Mouse (Mus musculus): ENCODE results near the gene Cpsf4l.

Gene Cpsf4l

GRCm38 (mm10) chr11:113736848-113737552 is 27.2 kb upstream of the Cpsf4l start:
- DNase-seq (ENCODE audit: low read depth in 2 of 2, low spot score in 2 of 2), result no peak

- no peak for DNase-seq (ENCODE audit: low read depth in 2 of 2, low spot score in 2 of 2)
Observed at GRCm38 (mm10) chr11:113735151-113735550, 25.3 kb upstream of the Cpsf4l start.

GRCm38 (mm10) chr11:113733631-113734364 is 24.0 kb upstream of the Cpsf4l start:
- no peak for DNase-seq (ENCODE audit: low read depth in 2 of 2, low spot score in 2 of 2)

GRCm38 (mm10) chr11:113731945-113732612 is 22.3 kb upstream of the Cpsf4l start:
- DNase-seq (ENCODE audit: low read depth in 2 of 2, low spot score in 2 of 2), result no peak

GRCm38 (mm10) chr11:113730879-113731278 is 21.1 kb upstream of the Cpsf4l start:
- no peak for DNase-seq (ENCODE audit: low read depth in 2 of 2, low spot score in 2 of 2)

GRCm38 (mm10) chr11:113729917-113730316 is 20.1 kb upstream of the Cpsf4l start:
- DNase-seq (ENCODE audit: low read depth in 2 of 2, low spot score in 2 of 2), result no peak

GRCm38 (mm10) chr11:113729239-113729638 is 19.4 kb upstream of the Cpsf4l start:
- no peak for DNase-seq (ENCODE audit: low read depth in 2 of 2, low spot score in 2 of 2)

- no peak for DNase-seq (ENCODE audit: low read depth in 2 of 2, low spot score in 2 of 2)
Observed at GRCm38 (mm10) chr11:113727992-113728391, 18.2 kb upstream of the Cpsf4l start.

GRCm38 (mm10) chr11:113726994-113727888 is 17.4 kb upstream of the Cpsf4l start:
- no peak for DNase-seq (ENCODE audit: low read depth in 2 of 2, low spot score in 2 of 2)

GRCm38 (mm10) chr11:113725235-113726048 is 15.6 kb upstream of the Cpsf4l start:
- DNase-seq (ENCODE audit: low read depth in 2 of 2, low spot score in 2 of 2), result no peak

- no peak for DNase-seq (ENCODE audit: low read depth in 2 of 2, low spot score in 2 of 2)
Observed at GRCm38 (mm10) chr11:113722405-113723090, 12.7 kb upstream of the Cpsf4l start.

GRCm38 (mm10) chr11:113717767-113718424 is 8.1 kb upstream of the Cpsf4l start:
- no peak for DNase-seq (ENCODE audit: low read depth in 2 of 2, low spot score in 2 of 2)

- DNase-seq (ENCODE audit: low read depth in 2 of 2, low spot score in 2 of 2), result no peak
Observed at GRCm38 (mm10) chr11:113716132-113716531, 6.3 kb upstream of the Cpsf4l start.

GRCm38 (mm10) chr11:113715078-113715674 is 5.4 kb upstream of the Cpsf4l start:
- no peak for DNase-seq (ENCODE audit: low read depth in 2 of 2, low spot score in 2 of 2)

GRCm38 (mm10) chr11:113711061-113711460 is 1.2 kb upstream of the Cpsf4l start:
- no peak for DNase-seq (ENCODE audit: low read depth in 2 of 2, low spot score in 2 of 2)

- no peak for DNase-seq (ENCODE audit: low read depth in 2 of 2, low spot score in 2 of 2)
Observed at GRCm38 (mm10) chr11:113710257-113710777, 500 bp upstream of the Cpsf4l start.

- no peak for DNase-seq (ENCODE audit: low read depth in 2 of 2, low spot score in 2 of 2)
Observed at GRCm38 (mm10) chr11:113709272-113709671, 545 bp downstream of the Cpsf4l start.

- no peak for DNase-seq (ENCODE audit: low read depth in 2 of 2, low spot score in 2 of 2)
Observed at GRCm38 (mm10) chr11:113708629-113709213, 1.1 kb downstream of the Cpsf4l start.
